Mouse (Mus musculus): ENCODE results near the gene Smarcal1.

The Smarcal1 gene

GRCm38 (mm10) chr1:72582947-72583731 is at the start of gene Smarcal1:
Smarcal1 (plus strand) TSS chr1:72583251.
- DNase-seq (ENCODE audit: low read depth in 2 of 2, low spot score in 2 of 2), result peak; percentile 87 to 93

- DNase-seq (ENCODE audit: low read depth in 2 of 2, low spot score in 2 of 2), result no peak
These were observed 49.6 kb upstream of the Smarcal1 start for GRCm38 (mm10) chr1:72533439-72533838.

GRCm38 (mm10) chr1:72535725-72536571 is 47.1 kb upstream of the Smarcal1 start:
- DNase-seq (ENCODE audit: low read depth in 2 of 2, low spot score in 2 of 2), result no peak

GRCm38 (mm10) chr1:72536611-72537351 is 46.3 kb upstream of the Smarcal1 start, which contains the start of gene March4:
March4 (minus strand) TSS chr1:72536930.
- DNase-seq (ENCODE audit: low read depth in 2 of 2, low spot score in 2 of 2), result no peak

- DNase-seq (ENCODE audit: low read depth in 2 of 2, low spot score in 2 of 2), result no peak
These were observed 44.8 kb upstream of the Smarcal1 start for GRCm38 (mm10) chr1:72538266-72538665.

GRCm38 (mm10) chr1:72550317-72550716 is 32.7 kb upstream of the Smarcal1 start:
- DNase-seq (ENCODE audit: low read depth in 2 of 2, low spot score in 2 of 2), result no peak

- no peak for DNase-seq (ENCODE audit: low read depth in 2 of 2, low spot score in 2 of 2)
These were observed 26.6 kb upstream of the Smarcal1 start for GRCm38 (mm10) chr1:72556471-72556870.

GRCm38 (mm10) chr1:72558625-72559024 is 24.4 kb upstream of the Smarcal1 start:
- DNase-seq (ENCODE audit: low read depth in 2 of 2, low spot score in 2 of 2), result no peak

- no peak for DNase-seq (ENCODE audit: low read depth in 2 of 2, low spot score in 2 of 2)
These were observed 18.6 kb upstream of the Smarcal1 start for GRCm38 (mm10) chr1:72564334-72564962.

- no peak for DNase-seq (ENCODE audit: low read depth in 2 of 2, low spot score in 2 of 2)
These were observed 16.0 kb upstream of the Smarcal1 start for GRCm38 (mm10) chr1:72567056-72567455.

- no peak for DNase-seq (ENCODE audit: low read depth in 2 of 2, low spot score in 2 of 2)
These were observed 14.3 kb upstream of the Smarcal1 start for GRCm38 (mm10) chr1:72568725-72569124.

- no peak for DNase-seq (ENCODE audit: low read depth in 2 of 2, low spot score in 2 of 2)
These were observed 9.0 kb upstream of the Smarcal1 start for GRCm38 (mm10) chr1:72574047-72574446.

- no peak for DNase-seq (ENCODE audit: low read depth in 2 of 2, low spot score in 2 of 2)
These were observed 8.4 kb upstream of the Smarcal1 start for GRCm38 (mm10) chr1:72574608-72575007.

- no peak for DNase-seq (ENCODE audit: low read depth in 2 of 2, low spot score in 2 of 2)
These were observed 7.9 kb upstream of the Smarcal1 start for GRCm38 (mm10) chr1:72575121-72575520.

- DNase-seq (ENCODE audit: low read depth in 2 of 2, low spot score in 2 of 2), result no peak
These were observed 5.5 kb upstream of the Smarcal1 start for GRCm38 (mm10) chr1:72577481-72577922.

- no peak for DNase-seq (ENCODE audit: low read depth in 2 of 2, low spot score in 2 of 2)
These were observed 4.7 kb upstream of the Smarcal1 start for GRCm38 (mm10) chr1:72578351-72578750.

- no peak for DNase-seq (ENCODE audit: low read depth in 2 of 2, low spot score in 2 of 2)
These were observed 4.2 kb upstream of the Smarcal1 start for GRCm38 (mm10) chr1:72578806-72579205.

GRCm38 (mm10) chr1:72583906-72584305 is 855 bp downstream of the Smarcal1 start:
- no peak for DNase-seq (ENCODE audit: low read depth in 2 of 2, low spot score in 2 of 2)

- no peak for DNase-seq (ENCODE audit: low read depth in 2 of 2, low spot score in 2 of 2)
These were observed 3.2 kb downstream of the Smarcal1 start for GRCm38 (mm10) chr1:72585971-72586875.

- no peak for DNase-seq (ENCODE audit: low read depth in 2 of 2, low spot score in 2 of 2)
These were observed 4.5 kb downstream of the Smarcal1 start for GRCm38 (mm10) chr1:72587532-72587931.
